Mouse (Mus musculus): ENCODE data around the gene Olfr688.

GRCm38 (mm10) chr7:105325302-105325701 lies 37.4 kb downstream of the Olfr688 start:
- TF ChIP-seq MAFK (IDR thresholded peaks at IDR 0.05; ENCODE audit: insufficient read depth, low read depth, low read length) = no peak
- no peak for TF ChIP-seq ZC3H11A (IDR thresholded peaks at IDR 0.05; ENCODE audit: borderline replicate concordance, low read depth, low read length)
- TF ChIP-seq ZNF384 (IDR thresholded peaks at IDR 0.05; ENCODE audit: low read depth, low read length) = no peak
- TF ChIP-seq CHD2 (IDR thresholded peaks at IDR 0.05; ENCODE audit: low read depth, low read length) = no peak
